Comparison of ENCODE assay signal across 4 mouse cellular contexts in the genomic region with DNA sequence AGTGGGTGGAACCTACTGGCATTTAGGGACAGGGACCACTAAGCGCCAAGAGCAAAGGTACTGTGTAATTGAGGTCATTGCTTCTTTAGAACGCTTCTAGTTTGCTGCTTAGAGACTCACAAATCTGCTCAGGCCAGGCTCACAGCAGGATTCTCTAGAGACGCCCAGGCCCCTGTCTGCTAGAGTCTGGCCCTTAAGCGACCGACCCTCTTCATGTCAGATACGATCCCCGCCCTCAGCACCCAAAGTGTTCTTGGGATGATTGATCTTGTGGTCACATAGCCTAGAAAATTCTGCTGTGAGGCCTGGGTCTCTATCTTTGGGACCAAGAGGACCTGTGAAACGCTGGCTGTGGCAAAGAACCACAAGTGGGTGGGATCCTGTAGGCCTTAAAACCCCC.
DNase-seq lines count a peak whose midpoint lies in the region; TF ChIP-seq lines count a peak whose summit lies in the region.
"Not testable (repeated sequence)": the region's sequence is repeated elsewhere in the genome, so short reads cannot be mapped to it uniquely, and the experiment has no call there.

No protein-coding gene starts in this region.

- H3K27me3 ChIP-seq in heart, embryonic 10.5 days (ENCODE audit: insufficient read depth, poor library complexity, severe bottlenecking); kidney, adult 2 months (replicated peaks; ENCODE audit: control insufficient read depth, insufficient read depth, low read length): not testable (repeated sequence)

- H3K27ac ChIP-seq in heart, embryonic 10.5 days; kidney, adult 2 months (ENCODE audit: insufficient read depth, low read depth, low read length): not testable (repeated sequence)

- H3K4me3 ChIP-seq in heart, embryonic 10.5 days; kidney, adult 2 months (ENCODE audit: insufficient read depth, low read depth, low read length): not testable (repeated sequence)

- H3K9me3 ChIP-seq in heart, embryonic 10.5 days, result not testable (repeated sequence)

- 79% methylated on average over 8 of the region's 8 CpGs for WGBS in heart, embryonic 10.5 days
- WGBS in kidney, adult 2 months, result 87% methylated on average over 8 of the region's 8 CpGs

- H3K4me1 ChIP-seq in heart, embryonic 10.5 days; kidney, adult 2 months (ENCODE audit: control insufficient read depth, insufficient read depth, low read length): not testable (repeated sequence)

- not testable (repeated sequence) for TF ChIP-seq CTCF in kidney, adult 2 months (conservative IDR thresholded peaks at IDR 0.05; ENCODE audit: insufficient read depth, insufficient read length, low read depth, low read length)

- TF ChIP-seq POLR2A in kidney, adult 2 months (IDR thresholded peaks at IDR 0.05; ENCODE audit: low read depth, low read length), result not testable (repeated sequence)

- not testable (repeated sequence) for H3K36me3 ChIP-seq in heart, embryonic 10.5 days; kidney, adult 2 months (ENCODE audit: control insufficient read depth, insufficient read depth, low read length)

- peak; percentile 73 for DNase-seq in heart, adult 11 months
- DNase-seq in heart, embryonic 10.5 days (ENCODE audit: low spot score), result peak; percentile 72
- peak; percentile 8 for DNase-seq in kidney, adult 2 months
- DNase-seq in kidney, adult 9 months, result peak; percentile 5

Comparison
In these comparisons a context has a peak if more than half of its experiments do, and no peak if none do; other contexts are left out.
1. DNase-seq: peak in every context shown above with its lines; median percentile 73 in heart, adult 11 months; 72 in heart, embryonic 10.5 days; 8 in kidney, adult 2 months; 5 in kidney, adult 9 months.